7 mouse cellular contexts compared by ENCODE assay signal in the genomic region with DNA sequence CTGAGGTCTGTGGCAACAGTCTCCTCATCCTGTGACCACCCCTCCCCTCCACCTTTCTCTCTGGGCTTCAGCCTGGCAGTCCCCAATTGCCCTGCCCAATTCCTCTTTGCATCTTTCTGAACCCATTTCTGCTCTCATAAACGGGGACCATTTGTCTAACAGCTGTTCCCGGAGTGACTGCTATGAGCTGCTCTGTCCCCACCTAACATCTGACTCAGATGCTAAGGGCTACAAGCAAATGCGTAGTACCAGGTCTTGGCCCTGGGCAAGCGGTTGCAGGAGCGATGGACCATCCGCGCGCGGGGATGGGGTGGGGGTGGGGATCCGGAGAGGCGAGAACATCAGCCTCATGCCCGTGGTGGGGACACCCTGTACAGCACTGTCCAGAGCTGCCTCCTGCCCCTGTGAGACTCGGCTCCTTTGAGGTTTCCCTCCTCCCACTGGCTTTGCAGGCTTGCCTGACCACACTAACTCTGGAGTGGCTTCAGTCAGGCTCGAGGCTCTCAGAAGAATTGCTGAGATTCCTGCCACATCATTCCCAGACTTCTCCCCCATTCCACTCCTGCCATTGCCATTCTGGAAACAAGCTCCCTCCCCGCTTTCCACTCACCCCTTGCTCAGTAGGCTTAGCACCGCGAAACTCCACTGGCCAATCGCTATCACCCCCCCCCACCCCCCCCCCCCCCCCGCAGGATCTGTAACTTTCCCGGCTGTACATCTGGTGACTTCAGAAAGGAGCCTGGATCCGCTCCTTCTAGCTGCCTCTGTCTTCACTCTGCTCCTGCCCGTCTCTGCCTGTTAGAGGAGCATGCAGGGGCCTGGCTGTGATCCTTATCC. TPM values are rescaled to one million over a fixed set of nuclear protein-coding genes. Genes with fewer than 3 reads are reported as not detected.
DNase-seq lines count a peak whose midpoint lies in the region; ATAC-seq lines count a peak whose summit lies in the region.

No protein-coding gene starts in this region.

- H3K36me3 ChIP-seq in forebrain, embryonic 12.5 days (replicated peaks) = no peaks in the 10 kb centered on the region
- no peaks in the 10 kb centered on the region for H3K36me3 ChIP-seq in hindbrain, embryonic 13.5 days

- 13% methylated on average over 18 of the region's 22 CpGs for WGBS in forebrain, embryonic 12.5 days
- WGBS in hindbrain, embryonic 13.5 days = 20% methylated on average over 20 of the region's 22 CpGs

- H3K4me2 ChIP-seq in forebrain, embryonic 12.5 days = peak overlapping the region; percentile 50
- H3K4me2 ChIP-seq in hindbrain, embryonic 13.5 days = peak overlapping the region; percentile 47

- DNase-seq in urinary bladder, postnatal 25 days (ENCODE audit: low spot score) = peak; percentile 29
- no peak for DNase-seq in urinary bladder, postnatal 10 days (ENCODE audit: low spot score)
- DNase-seq in lung, postnatal 14 days = peak; percentile 66
- DNase-seq in testis, postnatal 10 days (ENCODE audit: low spot score) = peak; percentile 56

- H3K9me3 ChIP-seq in forebrain, embryonic 12.5 days = no peaks in the 10 kb centered on the region
- H3K9me3 ChIP-seq in hindbrain, embryonic 13.5 days = no peaks in the 10 kb centered on the region

- H3K27ac ChIP-seq in forebrain, embryonic 12.5 days = no peak overlapping the region
- no peak overlapping the region for H3K27ac ChIP-seq in hindbrain, embryonic 13.5 days

- H3K4me3 ChIP-seq in forebrain, embryonic 12.5 days (replicated peaks) = peak overlapping the region; percentile 19; the same call in 1 of the 2 replicates
- H3K4me3 ChIP-seq in hindbrain, embryonic 13.5 days = peak overlapping the region; percentile 16

- ATAC-seq in forebrain, embryonic 12.5 days (ENCODE audit: low FRiP score) = no peak
- no peak for ATAC-seq in hindbrain, embryonic 13.5 days (ENCODE audit: low FRiP score)
- ATAC-seq in inflammation-experienced regulatory T-cells, adult 6 months = no peak

- H3K27me3 ChIP-seq in forebrain, embryonic 12.5 days = peaks cover 14% of the 10 kb centered on the region
- H3K27me3 ChIP-seq in hindbrain, embryonic 13.5 days = 0 out of 2 replicates have a peak, but pooled peaks cover 11% of the 10 kb centered on the region

- H3K4me1 ChIP-seq in forebrain, embryonic 12.5 days = peaks cover 19% of the 10 kb centered on the region
- peaks cover 22% of the 10 kb centered on the region for H3K4me1 ChIP-seq in hindbrain, embryonic 13.5 days (replicated peaks)

- peak overlapping the region; percentile 18 for H3K9ac ChIP-seq in forebrain, embryonic 12.5 days
- H3K9ac ChIP-seq in hindbrain, embryonic 13.5 days = peak overlapping the region; percentile 59; the same call in 1 of the 2 replicates

RNA-seq across cellular contexts. Expression of gene Epn2, which starts 36.4 kb away (rescaled TPM):
- polyA plus RNA-seq in forebrain, embryonic 12.5 days (2016; fragmentation: Nextera tagmentation; extraction: Ambion mirVana) = 35.5 and 37.8 TPM in 2 replicates
- 48.1 and 56.5 TPM in 2 replicates for polyA plus RNA-seq in hindbrain, embryonic 13.5 days (2015; fragmentation: Nextera tagmentation; extraction: Ambion mirVana)
- under 1 TPM; 0.19 to 0.77 (median 0.30) TPM for polyA plus RNA-seq in inflammation-experienced regulatory T-cells, adult 6 months (2017; shearing (Covaris generic))

RNA-seq across cellular contexts. Expression of gene Grap, which starts 37.2 kb away (rescaled TPM):
- 6.0 and 6.3 TPM in 2 replicates for polyA plus RNA-seq in forebrain, embryonic 12.5 days (2016; fragmentation: Nextera tagmentation; extraction: Ambion mirVana)
- polyA plus RNA-seq in hindbrain, embryonic 13.5 days (2015; fragmentation: Nextera tagmentation; extraction: Ambion mirVana) = 10.2 and 11.0 TPM in 2 replicates
- 100 to 1,000 TPM; 180 to 210 (median 192) TPM for polyA plus RNA-seq in inflammation-experienced regulatory T-cells, adult 6 months (2017; shearing (Covaris generic))

Comparison
In these comparisons a context has a peak if more than half of its experiments do, and no peak if none do; other contexts are left out.
1. RNA of gene Epn2, which starts 36.4 kb away (polyA plus RNA-seq): 48.1 to 56.5 TPM in hindbrain, embryonic 13.5 days and 35.5 to 37.8 TPM in forebrain, embryonic 12.5 days; 0.19 to 0.77 TPM in inflammation-experienced regulatory T-cells, adult 6 months; every median in the first group is over 10 times any median in the second.
2. RNA of gene Grap, which starts 37.2 kb away (polyA plus RNA-seq): 180 to 210 TPM in inflammation-experienced regulatory T-cells, adult 6 months; 10.2 to 11.0 TPM in hindbrain, embryonic 13.5 days and 6.0 to 6.3 TPM in forebrain, embryonic 12.5 days; every median in the first group is over 10 times any median in the second.